Mouse (Mus musculus): ENCODE data around the gene Mvb12a. TPM values are rescaled to one million over a fixed set of nuclear protein-coding genes. Genes with fewer than 3 reads are reported as not detected.

The Mvb12a gene
- total and polyA plus RNA-seq, 3 experiments: 40.4 to 132 (median 75.9) TPM

- H3K9me3 ChIP-seq (replicated peaks): no peaks in the 10 kb centered on the region
- no peak for DNase-seq (ENCODE audit: low spot score)
- TF ChIP-seq GATA1 (IDR thresholded peaks at IDR 0.05; ENCODE audit: borderline replicate concordance, low read length): no peak
- TF ChIP-seq TAL1 (conservative IDR thresholded peaks at IDR 0.05; ENCODE audit: low read depth, low read length): no peak
- TF ChIP-seq POLR2AphosphoS5 (IDR thresholded peaks at IDR 0.05; ENCODE audit: insufficient replicate concordance, low read depth, low read length): no peak
- TF ChIP-seq CTCF (IDR thresholded peaks at IDR 0.05; ENCODE audit: low read depth, low read length): no peak
- TF ChIP-seq GATA2 (IDR thresholded peaks at IDR 0.05; ENCODE audit: borderline replicate concordance, low read depth, low read length): no peak
- peaks cover 9% of the 10 kb centered on the region for H3K36me3 ChIP-seq (replicated peaks)
- H3K4me1 ChIP-seq (ENCODE audit: insufficient read depth, low read depth, low read length): peaks cover 49% of the 10 kb centered on the region
- H3K4me3 ChIP-seq (ENCODE audit: low read depth, low read length): no peak overlapping the region
- ATAC-seq (ENCODE audit: extremely low read depth, insufficient number of reproducible peaks, low FRiP score, poor library complexity, severe bottlenecking): no peak
- H3K27me3 ChIP-seq (ENCODE audit: insufficient read depth, low read length): no peaks in the 10 kb centered on the region
Observed at GRCm38 (mm10) chr8:71534263-71534810, 8.4 kb upstream of the Mvb12a start.

GRCm38 (mm10) chr8:71535663-71536062 lies 7.1 kb upstream of the Mvb12a start:
- TF ChIP-seq POLR2AphosphoS5 (IDR thresholded peaks at IDR 0.05; ENCODE audit: insufficient replicate concordance, low read depth, low read length) (no peak), GATA2 (IDR thresholded peaks at IDR 0.05; ENCODE audit: borderline replicate concordance, low read depth, low read length) (no peak), CTCF (IDR thresholded peaks at IDR 0.05; ENCODE audit: low read depth, low read length) (no peak), TAL1 (conservative IDR thresholded peaks at IDR 0.05; ENCODE audit: low read depth, low read length) (no peak), GATA1 (IDR thresholded peaks at IDR 0.05; ENCODE audit: borderline replicate concordance, low read length) (no peak)
- Histone ChIP-seq H3K9me3 (replicated peaks) (no peaks in the 10 kb centered on the region), H3K27me3 (ENCODE audit: insufficient read depth, low read length) (no peaks in the 10 kb centered on the region), H3K4me1 (ENCODE audit: insufficient read depth, low read depth, low read length) (peaks cover 45% of the 10 kb centered on the region), H3K36me3 (replicated peaks) (peaks cover 11% of the 10 kb centered on the region), H3K4me3 (ENCODE audit: low read depth, low read length) (peak overlapping the region; percentile 38; the same call in 1 of the 2 replicates)
- ATAC-seq (ENCODE audit: extremely low read depth, insufficient number of reproducible peaks, low FRiP score, poor library complexity, severe bottlenecking) (no peak), DNase-seq (ENCODE audit: low spot score) (peak; percentile 47)

DNA sequence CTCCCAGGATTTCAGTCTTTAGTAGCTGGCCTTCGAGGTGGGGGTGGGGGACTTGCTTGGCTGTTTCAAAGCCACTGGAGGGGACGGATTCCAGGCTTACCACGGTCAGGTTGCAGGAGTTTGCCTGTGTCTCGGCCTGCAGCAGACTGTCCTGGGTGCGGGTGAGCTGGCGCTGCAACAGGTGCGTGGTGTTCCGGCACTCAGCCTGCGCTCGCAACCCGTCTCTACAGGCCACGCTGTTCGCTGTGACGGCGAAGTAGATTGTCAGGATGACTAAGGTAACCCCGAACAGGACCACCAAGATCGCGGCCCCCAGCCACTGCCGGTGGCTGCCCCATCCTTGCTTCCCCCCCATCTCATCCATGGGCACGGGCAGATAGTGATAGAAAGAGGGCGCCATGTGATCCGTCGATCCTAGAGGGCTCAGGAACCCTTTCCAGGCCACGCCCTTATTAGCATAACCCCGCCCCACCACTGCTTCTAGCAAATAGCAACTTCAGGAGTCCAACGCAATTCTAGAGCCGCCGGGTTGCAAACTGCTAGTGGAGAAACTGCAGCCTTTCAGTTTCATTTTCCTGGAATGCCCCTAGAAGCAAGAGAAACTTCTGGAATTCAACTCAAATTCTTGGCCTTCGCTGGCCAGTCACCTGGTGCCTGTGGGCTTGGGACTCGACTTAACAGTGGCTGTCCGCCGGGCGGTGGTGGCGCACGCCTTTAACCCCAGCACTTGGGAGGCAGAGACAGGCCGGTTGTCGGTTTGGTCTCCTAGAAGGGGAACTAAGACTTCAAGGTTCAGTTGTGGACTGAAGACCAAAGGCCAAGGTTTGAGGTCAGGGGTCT lies 5.5 kb upstream of the Mvb12a start, which contains the start of gene Bst2:
Gene Bst2, minus strand, starts transcription at position 429 of the 840 bp plus-strand sequence.
- H3K36me3 ChIP-seq (replicated peaks): peaks cover 14% of the 10 kb centered on the region
- ATAC-seq (ENCODE audit: extremely low read depth, insufficient number of reproducible peaks, low FRiP score, poor library complexity, severe bottlenecking): peak; percentile 83
- peak; percentile 85 for DNase-seq (ENCODE audit: low spot score)
- H3K27me3 ChIP-seq (ENCODE audit: insufficient read depth, low read length): no peaks in the 10 kb centered on the region
- TF ChIP-seq GATA2 (IDR thresholded peaks at IDR 0.05; ENCODE audit: borderline replicate concordance, low read depth, low read length) (no peak), GATA1 (IDR thresholded peaks at IDR 0.05; ENCODE audit: borderline replicate concordance, low read length) (no peak), TAL1 (conservative IDR thresholded peaks at IDR 0.05; ENCODE audit: low read depth, low read length) (no peak), POLR2AphosphoS5 (IDR thresholded peaks at IDR 0.05; ENCODE audit: insufficient replicate concordance, low read depth, low read length) (no peak), CTCF (IDR thresholded peaks at IDR 0.05; ENCODE audit: low read depth, low read length) (no peak)
- no peaks in the 10 kb centered on the region for H3K9me3 ChIP-seq (replicated peaks)
- H3K4me3 ChIP-seq (ENCODE audit: low read depth, low read length): peak within 1 kb of the TSS; percentile 77
- peaks cover 49% of the 10 kb centered on the region for H3K4me1 ChIP-seq (ENCODE audit: insufficient read depth, low read depth, low read length)

GRCm38 (mm10) chr8:71543755-71544154 lies 1.0 kb downstream of the Mvb12a start:
- TF ChIP-seq POLR2AphosphoS5 (IDR thresholded peaks at IDR 0.05; ENCODE audit: insufficient replicate concordance, low read depth, low read length) (no peak), TAL1 (conservative IDR thresholded peaks at IDR 0.05; ENCODE audit: low read depth, low read length) (no peak), GATA2 (IDR thresholded peaks at IDR 0.05; ENCODE audit: borderline replicate concordance, low read depth, low read length) (no peak)
- no peaks in the 10 kb centered on the region for H3K27me3 ChIP-seq (ENCODE audit: insufficient read depth, low read length)
- H3K9me3 ChIP-seq (replicated peaks): no peaks in the 10 kb centered on the region
- H3K4me3 ChIP-seq (ENCODE audit: low read depth, low read length): peak overlapping the region; percentile 96; the same call in 1 of the 2 replicates
- DNase-seq (ENCODE audit: low spot score): no peak
- no peak for ATAC-seq (ENCODE audit: extremely low read depth, insufficient number of reproducible peaks, low FRiP score, poor library complexity, severe bottlenecking)
- peaks cover 25% of the 10 kb centered on the region for H3K4me1 ChIP-seq (ENCODE audit: insufficient read depth, low read depth, low read length)
- peaks cover 50% of the 10 kb centered on the region for H3K36me3 ChIP-seq (replicated peaks)

GRCm38 (mm10) chr8:71545053-71545452 lies 2.3 kb downstream of the Mvb12a start:
- H3K36me3 ChIP-seq (replicated peaks): peaks cover 50% of the 10 kb centered on the region

DNA sequence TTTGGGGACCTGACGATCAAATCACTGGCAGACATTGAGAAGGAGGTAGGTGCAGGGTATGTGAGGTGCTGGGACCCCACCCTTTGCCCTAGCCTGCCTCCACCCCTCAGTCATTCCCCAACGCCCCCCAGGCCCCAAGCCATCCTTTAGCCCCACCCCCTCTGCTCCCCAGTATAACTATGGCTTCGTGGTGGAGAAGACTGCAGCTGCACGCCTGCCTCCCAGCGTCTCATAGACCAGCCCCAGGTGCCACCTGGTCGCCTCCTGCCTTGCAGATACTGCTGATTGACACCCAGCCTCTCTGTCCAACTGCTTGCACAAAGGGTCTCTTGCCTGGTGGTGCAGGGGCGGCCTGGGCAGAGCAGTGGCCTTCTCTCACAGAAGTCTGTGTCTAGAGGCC lies 4.9 kb downstream of the Mvb12a start:
- ATAC-seq (ENCODE audit: extremely low read depth, insufficient number of reproducible peaks, low FRiP score, poor library complexity, severe bottlenecking): no peak
- H3K27me3 ChIP-seq (ENCODE audit: insufficient read depth, low read length): peaks cover 1% of the 10 kb centered on the region; the same call in 1 of the 2 replicates
- TF ChIP-seq TAL1 (conservative IDR thresholded peaks at IDR 0.05; ENCODE audit: low read depth, low read length): no peak
- TF ChIP-seq GATA1 (IDR thresholded peaks at IDR 0.05; ENCODE audit: borderline replicate concordance, low read length): no peak
- no peak for TF ChIP-seq POLR2AphosphoS5 (IDR thresholded peaks at IDR 0.05; ENCODE audit: insufficient replicate concordance, low read depth, low read length)
- TF ChIP-seq CTCF (IDR thresholded peaks at IDR 0.05; ENCODE audit: low read depth, low read length): no peak
- no peak for TF ChIP-seq GATA2 (IDR thresholded peaks at IDR 0.05; ENCODE audit: borderline replicate concordance, low read depth, low read length)
- H3K36me3 ChIP-seq (replicated peaks): peaks cover 46% of the 10 kb centered on the region
- H3K9me3 ChIP-seq (replicated peaks): no peaks in the 10 kb centered on the region
- DNase-seq (ENCODE audit: low spot score): no peak
- H3K4me1 ChIP-seq (ENCODE audit: insufficient read depth, low read depth, low read length): peaks cover 14% of the 10 kb centered on the region
- no peak overlapping the region for H3K4me3 ChIP-seq (ENCODE audit: low read depth, low read length)

More at GRCm38 (mm10) chr8:71545053-71545452, 2.3 kb downstream of the Mvb12a start:
- ATAC-seq (ENCODE audit: extremely low read depth, insufficient number of reproducible peaks, low FRiP score, poor library complexity, severe bottlenecking): no peak
- DNase-seq (ENCODE audit: low spot score): no peak
- H3K27me3 ChIP-seq (ENCODE audit: insufficient read depth, low read length): no peaks in the 10 kb centered on the region
- TF ChIP-seq GATA1 (IDR thresholded peaks at IDR 0.05; ENCODE audit: borderline replicate concordance, low read length): no peak
- no peaks in the 10 kb centered on the region for H3K9me3 ChIP-seq (replicated peaks)
- H3K4me1 ChIP-seq (ENCODE audit: insufficient read depth, low read depth, low read length): peaks cover 22% of the 10 kb centered on the region
- H3K4me3 ChIP-seq (ENCODE audit: low read depth, low read length): no peak overlapping the region
